ENCODE assay signal across 9 mouse cellular contexts in genomic region chr13:58453541-58453940, GRCm38 (mm10). TPM values are rescaled to one million over a fixed set of nuclear protein-coding genes. Genes with fewer than 3 reads are reported as not detected.
DNase-seq lines count a peak whose midpoint lies in the region; ATAC-seq and TF ChIP-seq lines count a peak whose summit lies in the region.
"Had no signal": no experiment of that assay in that cellular context is flagged by ENCODE, and none has a peak within 500 bp of the region (broad histone marks: within the 10 kb centered on the region; RNA-seq: fewer than 3 reads in every experiment).

No protein-coding gene starts in this region.

- H3K9ac ChIP-seq in forebrain, embryonic 12.5 days: no peak overlapping the region
- H3K9ac ChIP-seq in forebrain, embryonic 13.5 days: no peak overlapping the region
- no peak overlapping the region for H3K9ac ChIP-seq in lung, embryonic 15.5 days
- no peak overlapping the region for H3K9ac ChIP-seq in limb, embryonic 11.5 days (ENCODE audit: low read length)

- no peaks in the 10 kb centered on the region for H3K36me3 ChIP-seq in forebrain, embryonic 12.5 days (replicated peaks)
- no peaks in the 10 kb centered on the region for H3K36me3 ChIP-seq in forebrain, embryonic 13.5 days (ENCODE audit: poor library complexity, severe bottlenecking)
- no peaks in the 10 kb centered on the region for H3K36me3 ChIP-seq in lung, embryonic 15.5 days
- no peaks in the 10 kb centered on the region for H3K36me3 ChIP-seq in limb, embryonic 11.5 days (ENCODE audit: control insufficient read depth, insufficient read depth, low read length)
- H3K36me3 ChIP-seq in small intestine, adult 2 months (ENCODE audit: control insufficient read depth, insufficient read depth, low read length): no peaks in the 10 kb centered on the region

- WGBS in forebrain, embryonic 12.5 days: 23% methylated on average over 10 of the region's 10 CpGs
- 34% methylated on average over 10 of the region's 10 CpGs for WGBS in forebrain, embryonic 13.5 days
- WGBS in lung, embryonic 15.5 days: 29% methylated on average over 10 of the region's 10 CpGs
- 48% methylated on average over 10 of the region's 10 CpGs for WGBS in lung, adult 2 months
- 20% methylated on average over 10 of the region's 10 CpGs for WGBS in limb, embryonic 11.5 days
- 19% methylated on average over 10 of the region's 10 CpGs for WGBS in small intestine, adult 2 months

- no peak overlapping the region for H3K27ac ChIP-seq in forebrain, embryonic 12.5 days
- no peak overlapping the region for H3K27ac ChIP-seq in forebrain, embryonic 13.5 days
- H3K27ac ChIP-seq in lung, embryonic 15.5 days: no peak overlapping the region
- H3K27ac ChIP-seq in limb, embryonic 11.5 days (replicated peaks; ENCODE audit: low read depth, low read length): no peak overlapping the region
- no peak overlapping the region for H3K27ac ChIP-seq in small intestine, adult 2 months (ENCODE audit: insufficient read depth, low read depth, low read length)

- no peak for ATAC-seq in forebrain, embryonic 12.5 days (ENCODE audit: low FRiP score)
- ATAC-seq in forebrain, embryonic 13.5 days: no peak
- ATAC-seq in lung, embryonic 15.5 days (ENCODE audit: borderline replicate concordance, extremely low read depth, low FRiP score, low TSS enrichment): no peak
- no peak for ATAC-seq in limb, embryonic 11.5 days (ENCODE audit: insufficient number of reproducible peaks, low FRiP score, low TSS enrichment, low read depth)
- ATAC-seq: activated CD4-positive, CD25-positive, alpha-beta regulatory T cell, adult 4 months had no signal

- H3K9me3 ChIP-seq in forebrain, embryonic 12.5 days: no peaks in the 10 kb centered on the region
- no peaks in the 10 kb centered on the region for H3K9me3 ChIP-seq in forebrain, embryonic 13.5 days (replicated peaks)
- no peaks in the 10 kb centered on the region for H3K9me3 ChIP-seq in lung, embryonic 15.5 days
- H3K9me3 ChIP-seq in limb, embryonic 11.5 days (ENCODE audit: control insufficient read depth, low read length): no peaks in the 10 kb centered on the region

- peaks cover 39% of the 10 kb centered on the region for H3K27me3 ChIP-seq in forebrain, embryonic 12.5 days
- H3K27me3 ChIP-seq in forebrain, embryonic 13.5 days: peaks cover 43% of the 10 kb centered on the region
- H3K27me3 ChIP-seq in lung, embryonic 15.5 days: peaks cover 10% of the 10 kb centered on the region; the same call in 1 of the 2 replicates
- peaks cover 5% of the 10 kb centered on the region; the same call in 1 of the 2 replicates for H3K27me3 ChIP-seq in limb, embryonic 11.5 days (ENCODE audit: control insufficient read depth, insufficient read depth, low read length)
- peaks cover 4% of the 10 kb centered on the region; the same call in 1 of the 2 replicates for H3K27me3 ChIP-seq in small intestine, adult 2 months (ENCODE audit: control insufficient read depth, insufficient read depth, low read length)

- H3K4me3 ChIP-seq in forebrain, embryonic 12.5 days (replicated peaks): no peak overlapping the region
- H3K4me3 ChIP-seq in forebrain, embryonic 13.5 days: no peak overlapping the region
- 0 out of 2 replicates have a peak overlapping the region, but pooled peaks have one; percentile 34 for H3K4me3 ChIP-seq in lung, embryonic 15.5 days
- H3K4me3 ChIP-seq in lung, adult 2 months (replicated peaks; ENCODE audit: extremely low read depth, low read depth, low read length): no peak overlapping the region
- H3K4me3 ChIP-seq in limb, embryonic 11.5 days (ENCODE audit: low read depth, low read length): no peak overlapping the region
- 0 out of 2 replicates have a peak overlapping the region, but pooled peaks have one; percentile 64 for H3K4me3 ChIP-seq in small intestine, adult 2 months (ENCODE audit: low read depth, low read length)

- no peak for TF ChIP-seq POLR2A in lung, adult 2 months (IDR thresholded peaks at IDR 0.05; ENCODE audit: borderline replicate concordance, extremely low read depth, low read depth, low read length)
- TF ChIP-seq POLR2A in small intestine, adult 2 months (IDR thresholded peaks at IDR 0.05; ENCODE audit: low read depth, low read length): no peak

- no peak for DNase-seq in lung, adult 2 months
- DNase-seq in limb, embryonic 11.5 days (ENCODE audit: low spot score): peak; percentile 42
- DNase-seq in layer of hippocampus, adult 9-11 months: no peak
- no peak for DNase-seq in left cerebral cortex, adult 11 months (ENCODE audit: low spot score)

- H3K4me2 ChIP-seq in forebrain, embryonic 12.5 days: peak overlapping the region; percentile 37; the same call in 1 of the 2 replicates
- no peak overlapping the region for H3K4me2 ChIP-seq in forebrain, embryonic 13.5 days
- H3K4me2 ChIP-seq in lung, embryonic 15.5 days: peak overlapping the region; percentile 65
- peak overlapping the region; percentile 47; the same call in 1 of the 2 replicates for H3K4me2 ChIP-seq in limb, embryonic 11.5 days (ENCODE audit: low read depth, severe bottlenecking)

- no peak for TF ChIP-seq CTCF in lung, adult 2 months (IDR thresholded peaks at IDR 0.05; ENCODE audit: insufficient read depth, low read length)
- TF ChIP-seq CTCF in small intestine, adult 2 months (IDR thresholded peaks at IDR 0.05; ENCODE audit: extremely low read depth, insufficient read length, insufficient replicate concordance, low read depth, low read length): no peak

- peaks cover 12% of the 10 kb centered on the region for H3K4me1 ChIP-seq in forebrain, embryonic 12.5 days
- peaks cover 25% of the 10 kb centered on the region for H3K4me1 ChIP-seq in forebrain, embryonic 13.5 days
- H3K4me1 ChIP-seq in lung, embryonic 15.5 days: 0 out of 2 replicates have a peak, but pooled peaks cover 5% of the 10 kb centered on the region
- peaks cover 5% of the 10 kb centered on the region for H3K4me1 ChIP-seq in lung, adult 2 months (ENCODE audit: control insufficient read depth, insufficient read depth, low read length)
- peaks cover 6% of the 10 kb centered on the region; the same call in 1 of the 2 replicates for H3K4me1 ChIP-seq in limb, embryonic 11.5 days (ENCODE audit: control insufficient read depth, insufficient read depth, low read length)
- peaks cover 4% of the 10 kb centered on the region for H3K4me1 ChIP-seq in small intestine, adult 2 months (ENCODE audit: control insufficient read depth, insufficient read depth, insufficient read length, low read length)

RNA-seq across cellular contexts. Expression of gene Hnrnpk, which starts 50.4 kb away (rescaled TPM):
- polyA plus RNA-seq in forebrain, embryonic 12.5 days (2016; fragmentation: Nextera tagmentation; extraction: Ambion mirVana): 2,341 and 2,520 TPM in 2 replicates
- 2,271 and 2,276 TPM in 2 replicates for polyA plus RNA-seq in forebrain, embryonic 13.5 days (2015; fragmentation: Nextera tagmentation; extraction: Ambion mirVana)
- polyA plus RNA-seq in lung, embryonic 15.5 days (2015; fragmentation: Nextera tagmentation; extraction: Ambion mirVana): 1,649 and 1,683 TPM in 2 replicates
- 192 and 290 TPM in 2 replicates for polyA plus RNA-seq in lung, adult 2 months (2012; rRNA removed)
- polyA plus RNA-seq in limb, embryonic 11.5 days (2014; fragmentation: Nextera tagmentation; extraction: Ambion mirVana): 2,216 and 2,331 TPM in 2 replicates
- 36.9 and 97.8 TPM in 2 replicates for polyA plus RNA-seq in small intestine, adult 2 months (2012; rRNA removed)

RNA-seq across cellular contexts. Expression of gene Rmi1, which starts 51.5 kb away (rescaled TPM):
- polyA plus RNA-seq in forebrain, embryonic 12.5 days (2016; fragmentation: Nextera tagmentation; extraction: Ambion mirVana): 32.3 and 36.1 TPM in 2 replicates
- 28.0 and 28.4 TPM in 2 replicates for polyA plus RNA-seq in forebrain, embryonic 13.5 days (2015; fragmentation: Nextera tagmentation; extraction: Ambion mirVana)
- polyA plus RNA-seq in lung, embryonic 15.5 days (2015; fragmentation: Nextera tagmentation; extraction: Ambion mirVana): 26.3 and 29.7 TPM in 2 replicates
- 8.7 and 9.7 TPM in 2 replicates for polyA plus RNA-seq in lung, adult 2 months (2012; rRNA removed)
- 33.2 and 35.7 TPM in 2 replicates for polyA plus RNA-seq in limb, embryonic 11.5 days (2014; fragmentation: Nextera tagmentation; extraction: Ambion mirVana)
- polyA plus RNA-seq in small intestine, adult 2 months (2012; rRNA removed): 2.8 and 5.5 TPM in 2 replicates

Comparison
In these comparisons a context has a peak if more than half of its experiments do, and no peak if none do; other contexts are left out.
1. H3K4me3 ChIP-seq: peak in lung, embryonic 15.5 days (single experiment) and small intestine, adult 2 months (single experiment); none in forebrain, embryonic 12.5 days (single experiment), forebrain, embryonic 13.5 days (single experiment), lung, adult 2 months (single experiment) and limb, embryonic 11.5 days (single experiment).